Mouse (Mus musculus) cortical plate, adult 2 months (tissue): ENCODE data around the gene Spa17.

Experiments used
- CTCF ChIP-seq: fragments of 200-500 bp; IDR thresholded peaks from 2 replicates; pipeline ENCODE4 v1.5.1; 2011; ENCODE audit warnings: mild to moderate bottlenecking, control low read depth, low read length; ENCODE audit not compliant: insufficient read depth; ENCODE audit errors: extremely low read depth
- POLR2A ChIP-seq: fragments of 200-500 bp; IDR thresholded peaks from 2 replicates; pipeline ENCODE4 v1.6.1; 2011; ENCODE audit warnings: mild to moderate bottlenecking, low read length, control low read depth; ENCODE audit not compliant: insufficient read depth; ENCODE audit errors: extremely low read depth

DNA sequence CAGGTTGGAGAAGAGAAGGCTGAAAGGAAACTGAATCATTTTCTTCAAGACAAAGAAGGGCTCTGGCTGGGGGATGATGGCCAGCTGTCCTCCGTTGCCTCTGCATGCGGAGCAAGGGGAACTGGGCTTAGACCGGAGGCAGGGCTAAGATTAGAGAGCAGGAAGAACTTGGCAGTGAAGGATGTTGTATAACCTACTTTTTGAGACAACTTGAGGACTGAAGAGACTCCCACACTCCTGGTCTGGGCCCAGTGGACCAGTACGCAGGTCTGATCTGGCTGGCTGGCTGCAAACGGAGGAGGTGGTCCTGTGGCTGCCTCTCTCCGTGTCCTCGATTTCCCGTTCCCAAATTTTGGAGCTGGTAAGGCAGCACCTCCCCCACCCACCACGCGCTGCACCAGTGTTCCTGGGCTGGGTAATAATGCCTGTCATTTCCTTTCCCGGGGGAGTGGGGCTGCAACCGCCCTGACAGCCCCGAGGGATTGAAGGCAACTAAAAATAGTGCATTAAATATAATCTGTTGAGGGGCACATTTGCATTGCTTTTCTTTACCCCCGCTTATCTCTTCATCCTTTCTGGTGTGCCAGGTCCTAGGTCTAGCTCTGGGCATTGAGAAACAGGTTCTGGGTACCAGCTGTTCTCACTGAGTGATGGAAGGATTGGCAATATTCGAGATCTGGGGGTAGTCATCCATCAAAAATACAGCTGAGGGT, 45.5 kb downstream of the Spa17 start:
- TF ChIP-seq POLR2A (no peak), CTCF (no peak)
